ENCODE assay signal across 15 mouse cellular contexts in genomic region chr9:58048621-58049020, GRCm38 (mm10). TPM values are rescaled to one million over a fixed set of nuclear protein-coding genes. Genes with fewer than 3 reads are reported as not detected.
DNase-seq lines count a peak whose midpoint lies in the region; ATAC-seq and TF ChIP-seq lines count a peak whose summit lies in the region.
"Had no signal": no experiment of that assay in that cellular context is flagged by ENCODE, and none has a peak within 500 bp of the region (broad histone marks: within the 10 kb centered on the region; RNA-seq: fewer than 3 reads in every experiment).

No protein-coding gene starts in this region.

- peak; percentile 63 for ATAC-seq in forebrain, embryonic 12.5 days (ENCODE audit: low FRiP score)
- ATAC-seq in hindbrain, embryonic 16.5 days, result no peak
- ATAC-seq in neural tube, embryonic 14.5 days (ENCODE audit: low read depth), result peak; percentile 36

- no peaks in the 10 kb centered on the region for H3K36me3 ChIP-seq in forebrain, embryonic 12.5 days (replicated peaks)
- no peaks in the 10 kb centered on the region for H3K36me3 ChIP-seq in hindbrain, embryonic 16.5 days (ENCODE audit: control insufficient read depth, insufficient read depth, low read length)
- H3K36me3 ChIP-seq in neural tube, embryonic 14.5 days (ENCODE audit: control insufficient read depth, insufficient read depth, low read length), result no peaks in the 10 kb centered on the region
- H3K36me3 ChIP-seq: limb, embryonic 12.5 days had no signal

- no peak overlapping the region for H3K4me3 ChIP-seq in layer of hippocampus, adult 2 months
- H3K4me3 ChIP-seq in forebrain, embryonic 12.5 days (replicated peaks), result no peak overlapping the region
- H3K4me3 ChIP-seq in hindbrain, embryonic 16.5 days (ENCODE audit: low read length), result no peak overlapping the region
- no peak overlapping the region for H3K4me3 ChIP-seq in neural tube, embryonic 14.5 days (ENCODE audit: low read depth, low read length)
- H3K4me3 ChIP-seq: limb, embryonic 12.5 days; megakaryocyte, embryonic 14.5 days had no signal

- 4% methylated on average over 6 of the region's 6 CpGs for WGBS in forebrain, embryonic 12.5 days
- 7% methylated on average over 6 of the region's 6 CpGs for WGBS in hindbrain, embryonic 16.5 days
- WGBS in neural tube, embryonic 14.5 days, result 4% methylated on average over 6 of the region's 6 CpGs

- peaks cover 18% of the 10 kb centered on the region; the same call in 1 of the 2 replicates for H3K27me3 ChIP-seq in forebrain, embryonic 12.5 days
- no peaks in the 10 kb centered on the region for H3K27me3 ChIP-seq in hindbrain, embryonic 16.5 days (replicated peaks; ENCODE audit: control insufficient read depth, insufficient read depth, low read length)
- no peaks in the 10 kb centered on the region for H3K27me3 ChIP-seq in neural tube, embryonic 14.5 days (ENCODE audit: control insufficient read depth, insufficient read depth, low read length)

- peaks cover 97% of the 10 kb centered on the region for H3K4me1 ChIP-seq in forebrain, embryonic 12.5 days
- peaks cover 37% of the 10 kb centered on the region for H3K4me1 ChIP-seq in hindbrain, embryonic 16.5 days (ENCODE audit: control insufficient read depth, insufficient read depth, low read depth, low read length)
- peaks cover 50% of the 10 kb centered on the region for H3K4me1 ChIP-seq in neural tube, embryonic 14.5 days (ENCODE audit: control insufficient read depth, insufficient read depth, low read length)

- no peak for DNase-seq in layer of hippocampus, adult 2 months (ENCODE audit: low spot score in 2 of 2)
- DNase-seq in layer of hippocampus, postnatal 14 days (ENCODE audit: low spot score in 2 of 2), result no peak
- no peak for DNase-seq in kidney, postnatal 10 days
- DNase-seq in cerebellum, adult 9-10 months, result no peak
- DNase-seq in cerebellum, postnatal 10 days, result no peak
- DNase-seq: heart, postnatal 10 days; kidney, adult 11 months; lung, adult 2 months; thymus, postnatal 14 days had no signal

- H3K9ac ChIP-seq in forebrain, embryonic 12.5 days, result no peak overlapping the region; the same call in 1 of the 2 replicates
- H3K9ac ChIP-seq in hindbrain, embryonic 16.5 days (ENCODE audit: low read depth, low read length), result peak overlapping the region; percentile 23; the same call in 1 of the 2 replicates
- 0 out of 2 replicates have a peak overlapping the region, but pooled peaks have one; percentile 16 for H3K9ac ChIP-seq in neural tube, embryonic 14.5 days (replicated peaks; ENCODE audit: low read depth, low read length)
- H3K9ac ChIP-seq: limb, embryonic 12.5 days had no signal

- TF ChIP-seq CTCF in layer of hippocampus, adult 2 months (conservative IDR thresholded peaks at IDR 0.05), result no peak

- H3K9me3 ChIP-seq in forebrain, embryonic 12.5 days, result no peaks in the 10 kb centered on the region
- no peaks in the 10 kb centered on the region for H3K9me3 ChIP-seq in hindbrain, embryonic 16.5 days (ENCODE audit: control insufficient read depth, low read length)
- H3K9me3 ChIP-seq in neural tube, embryonic 14.5 days (ENCODE audit: control insufficient read depth, low read length), result no peaks in the 10 kb centered on the region
- H3K9me3 ChIP-seq: limb, embryonic 12.5 days; megakaryocyte, embryonic 14.5 days had no signal

- peak overlapping the region; percentile 23 for H3K4me2 ChIP-seq in forebrain, embryonic 12.5 days
- peak overlapping the region; percentile 5; the same call in 1 of the 2 replicates for H3K4me2 ChIP-seq in hindbrain, embryonic 16.5 days (ENCODE audit: low read length)
- H3K4me2 ChIP-seq in neural tube, embryonic 14.5 days (ENCODE audit: low read depth, low read length), result no peak overlapping the region
- H3K4me2 ChIP-seq: limb, embryonic 12.5 days had no signal

- H3K27ac ChIP-seq in layer of hippocampus, adult 2 months, result peak overlapping the region; percentile 18; the same call in 1 of the 2 replicates
- H3K27ac ChIP-seq in forebrain, embryonic 12.5 days, result peak overlapping the region; percentile 95
- peak overlapping the region; percentile 44; the same call in 1 of the 2 replicates for H3K27ac ChIP-seq in hindbrain, embryonic 16.5 days (ENCODE audit: low read depth, low read length)
- peak overlapping the region; percentile 80 for H3K27ac ChIP-seq in neural tube, embryonic 14.5 days (ENCODE audit: low read depth, low read length)
- H3K27ac ChIP-seq: limb, embryonic 12.5 days had no signal

RNA-seq across cellular contexts. Expression of gene Stra6, which starts 15.0 kb away (rescaled TPM):
- total RNA-seq in layer of hippocampus, adult 2 months (2021), result 10 to 100 TPM; 17.1 to 17.7 TPM
- total RNA-seq in layer of hippocampus, postnatal 14 days (2021), result 10 to 100 TPM in 1 of 2 experiments, 1 to 10 TPM in 1; 6.3 to 10.8 TPM
- polyA plus RNA-seq in forebrain, embryonic 12.5 days (2016; fragmentation: Nextera tagmentation; extraction: Ambion mirVana), result 10.7 and 11.6 TPM in 2 replicates
- polyA plus RNA-seq in hindbrain, embryonic 16.5 days (2015; fragmentation: Nextera tagmentation; extraction: Ambion mirVana), result 11.6 and 16.4 TPM in 2 replicates
- 6.0 and 28.4 TPM in 2 replicates for polyA plus RNA-seq in neural tube, embryonic 14.5 days (2014; fragmentation: Nextera tagmentation; extraction: Ambion mirVana)
- total RNA-seq: common myeloid progenitor, adult 5-6 weeks had no signal

RNA-seq across cellular contexts. Expression of gene Cyp11a1, which starts 42.4 kb away (rescaled TPM):
- total RNA-seq in layer of hippocampus, adult 2 months (2021), result 1 to 10 TPM in 1 of 2 experiments, under 1 TPM in 1; 0.79 to 1.7 TPM
- total RNA-seq in layer of hippocampus, postnatal 14 days (2021), result 1 to 10 TPM; 1.1 to 2.4 TPM
- 0.19 and 0.45 TPM in 2 replicates for polyA plus RNA-seq in forebrain, embryonic 12.5 days (2016; fragmentation: Nextera tagmentation; extraction: Ambion mirVana)
- polyA plus RNA-seq in hindbrain, embryonic 16.5 days (2015; fragmentation: Nextera tagmentation; extraction: Ambion mirVana), result 1.7 and 2.4 TPM in 2 replicates
- polyA plus RNA-seq in neural tube, embryonic 14.5 days (2014; fragmentation: Nextera tagmentation; extraction: Ambion mirVana), result 0.43 and 0.71 TPM in 2 replicates
- total RNA-seq: common myeloid progenitor, adult 5-6 weeks had no signal

Comparison
In these comparisons a context has a peak if more than half of its experiments do, and no peak if none do; other contexts are left out.
1. H3K27ac ChIP-seq: peak in every context shown above with its lines; median percentile 95 in forebrain, embryonic 12.5 days; 80 in neural tube, embryonic 14.5 days; 44 in hindbrain, embryonic 16.5 days; 18 in layer of hippocampus, adult 2 months.